Mouse (Mus musculus) small intestine, adult 2 months (tissue): Measurements from ENCODE around the gene Mrpl30. TPM values are rescaled to one million over a fixed set of nuclear protein-coding genes. Genes with fewer than 3 reads are reported as not detected.

Experiments
- H3K27ac ChIP-seq: fragments of 200-500 bp; 2 replicates; pipeline ENCODE4 v1.5.1; 2012; ENCODE audit warnings: low read depth, low read length, control low read depth, inconsistent platforms; ENCODE audit not compliant: insufficient read depth
- H3K27me3 ChIP-seq: fragments of 200-500 bp; 2 replicates; pipeline ENCODE4 v1.6.1; 2012; ENCODE audit warnings: mild to moderate bottlenecking, moderate library complexity, low read length, inconsistent platforms; ENCODE audit not compliant: control insufficient read depth, insufficient read depth
- H3K36me3 ChIP-seq: fragments of 200-500 bp; 2 replicates; pipeline ENCODE4 v1.6.1; 2012; ENCODE audit warnings: mild to moderate bottlenecking, low read length, control low read depth, inconsistent platforms; ENCODE audit not compliant: control insufficient read depth, insufficient read depth
- H3K4me1 ChIP-seq: fragments of 200-500 bp; 2 replicates; pipeline ENCODE4 v1.6.1; 2012; ENCODE audit warnings: low read length, inconsistent platforms, mixed read lengths; ENCODE audit not compliant: control insufficient read depth, insufficient read depth, insufficient read length
- H3K4me3 ChIP-seq: fragments of 200-500 bp; 2 replicates; pipeline ENCODE4 v1.5.1; 2012; ENCODE audit warnings: low read depth, mild to moderate bottlenecking, control low read depth, inconsistent platforms, low read length, moderate library complexity
- CTCF ChIP-seq: fragments of 200-500 bp; IDR thresholded peaks from 2 replicates; pipeline ENCODE4 v1.5.1; 2012; ENCODE audit warnings: low read depth, mild to moderate bottlenecking, control low read depth, inconsistent platforms, low read length, moderate library complexity, mixed read lengths; ENCODE audit not compliant: insufficient replicate concordance, insufficient read length; ENCODE audit errors: extremely low read depth
- POLR2A ChIP-seq: fragments of 200-500 bp; IDR thresholded peaks from 2 replicates; pipeline ENCODE4 v1.6.1; 2012; ENCODE audit warnings: low read depth, mild to moderate bottlenecking, control low read depth, inconsistent platforms, low read length, moderate library complexity
- WGBS: fragments of 180-500 bp; shearing (Covaris S2); methylation state at CpG from one replicate; pipeline ENCODE4 v1.1.7; 2018; 5-methylcytosine and 5-hydroxymethylcytosine counted together
- polyA plus RNA-seq: library from polyadenylated mRNA; depleted of rRNA; stranded (reverse); fragments of >200 nt; gene quantifications from 2 replicates; pipeline ENCODE4 v1.2.3, GENCODE M21; 2012; rRNA removed

Mrpl30 gene
- polyA plus RNA-seq, 1 experiment: 25.2 TPM

- 35% methylated on average over 6 of the region's 6 CpGs for WGBS
- no peaks in the 10 kb centered on the region for H3K4me1 ChIP-seq
- H3K27me3 ChIP-seq: no peaks in the 10 kb centered on the region
- H3K4me3 ChIP-seq: no peak overlapping the region
- peaks cover 14% of the 10 kb centered on the region for H3K36me3 ChIP-seq
- H3K27ac ChIP-seq: no peak overlapping the region
- no peak for TF ChIP-seq POLR2A
- TF ChIP-seq CTCF: peak; percentile 24; the same call in 1 of the 2 replicates
These were observed 12.9 kb downstream of the Mrpl30 start for GRCm38 (mm10) chr1:37903178-37903577.

DNA sequence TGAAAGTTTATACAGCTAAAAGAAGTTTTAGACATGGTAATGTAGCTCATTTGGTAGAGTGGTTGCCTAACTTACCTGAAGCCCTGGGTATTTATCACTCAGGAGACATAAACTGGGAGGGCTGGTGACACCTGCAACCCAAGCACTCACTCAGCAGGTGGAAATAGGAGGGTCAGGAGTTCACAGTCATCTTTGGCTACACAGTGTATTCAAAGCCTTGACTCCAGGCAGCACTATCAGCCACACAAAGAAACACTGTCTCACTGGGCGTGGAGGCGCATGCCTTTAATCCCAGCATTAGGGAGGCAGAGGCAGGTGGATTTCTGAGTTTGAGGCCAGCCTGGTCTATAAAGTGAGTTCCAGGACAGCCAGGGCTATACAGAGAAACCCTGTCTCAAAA is 22.5 kb downstream of the Mrpl30 start:
- 42% methylated on average over 2 of the region's 2 CpGs for WGBS
- Histone ChIP-seq H3K36me3 (no peaks in the 10 kb centered on the region), H3K4me3 (no peak overlapping the region), H3K27ac (no peak overlapping the region), H3K4me1 (no peaks in the 10 kb centered on the region), H3K27me3 (no peaks in the 10 kb centered on the region)
- TF ChIP-seq POLR2A (no peak), CTCF (no peak)

GRCm38 (mm10) chr1:37916393-37916792 is 26.1 kb downstream of the Mrpl30 start, which contains the start of gene Lyg2:
Gene Lyg2, minus strand, starts transcription at chr1:37916493.
- Histone ChIP-seq H3K4me1 (no peaks in the 10 kb centered on the region), H3K27ac (no peak within 1 kb of the TSS), H3K36me3 (no peaks in the 10 kb centered on the region), H3K27me3 (no peaks in the 10 kb centered on the region), H3K4me3 (no peak within 1 kb of the TSS)
- 64% methylated on average over 5 of the region's 5 CpGs for WGBS
- TF ChIP-seq CTCF: no peak
- TF ChIP-seq POLR2A: no peak

- Histone ChIP-seq H3K36me3 (no peaks in the 10 kb centered on the region), H3K27me3 (no peaks in the 10 kb centered on the region), H3K27ac (no peak overlapping the region), H3K4me3 (no peak overlapping the region), H3K4me1 (no peaks in the 10 kb centered on the region)
- TF ChIP-seq POLR2A (no peak), CTCF (no peak)
- WGBS: 57% methylated on average over 13 of the region's 13 CpGs
These were observed 27.4 kb downstream of the Mrpl30 start for GRCm38 (mm10) chr1:37917666-37918065.

GRCm38 (mm10) chr1:37918096-37918495 is 27.8 kb downstream of the Mrpl30 start:
- Histone ChIP-seq H3K27me3 (no peaks in the 10 kb centered on the region), H3K4me3 (no peak overlapping the region), H3K36me3 (no peaks in the 10 kb centered on the region), H3K4me1 (no peaks in the 10 kb centered on the region), H3K27ac (no peak overlapping the region)
- TF ChIP-seq POLR2A: no peak
- 38% methylated on average over 6 of the region's 6 CpGs for WGBS

GRCm38 (mm10) chr1:37922536-37922935 is 32.3 kb downstream of the Mrpl30 start:
- H3K36me3 ChIP-seq: no peaks in the 10 kb centered on the region
- TF ChIP-seq CTCF: no peak
- TF ChIP-seq POLR2A: no peak
- no peak overlapping the region for H3K4me3 ChIP-seq
- no peaks in the 10 kb centered on the region for H3K4me1 ChIP-seq
- no peak overlapping the region for H3K27ac ChIP-seq
- 59% methylated on average over 8 of the region's 8 CpGs for WGBS
- H3K27me3 ChIP-seq: no peaks in the 10 kb centered on the region

DNA sequence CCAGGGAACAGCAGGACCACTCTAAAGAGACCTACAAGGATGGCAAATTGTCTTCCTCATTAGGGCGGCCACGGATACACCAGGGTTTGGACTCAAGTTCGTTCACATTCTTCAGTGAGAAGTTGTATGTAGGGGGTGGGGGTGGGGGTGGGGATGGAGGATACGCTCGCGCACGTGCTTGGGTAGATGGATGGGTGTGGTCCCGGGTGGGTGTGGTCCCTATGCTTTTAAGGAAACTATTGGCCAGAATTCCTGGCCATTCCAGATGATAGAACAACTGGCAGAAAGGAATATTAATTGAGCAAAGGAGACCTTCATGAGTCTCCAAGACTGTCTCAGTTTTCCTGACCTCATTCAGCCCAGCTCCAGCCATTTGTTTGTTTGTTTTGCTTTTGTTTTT is 35.7 kb downstream of the Mrpl30 start:
- H3K27me3 ChIP-seq: no peaks in the 10 kb centered on the region
- H3K36me3 ChIP-seq: no peaks in the 10 kb centered on the region
- no peak overlapping the region for H3K4me3 ChIP-seq
- WGBS: 64% methylated on average over 8 of the region's 8 CpGs
- no peak for TF ChIP-seq CTCF
- TF ChIP-seq POLR2A: no peak
- H3K27ac ChIP-seq: no peak overlapping the region
- no peaks in the 10 kb centered on the region for H3K4me1 ChIP-seq

DNA sequence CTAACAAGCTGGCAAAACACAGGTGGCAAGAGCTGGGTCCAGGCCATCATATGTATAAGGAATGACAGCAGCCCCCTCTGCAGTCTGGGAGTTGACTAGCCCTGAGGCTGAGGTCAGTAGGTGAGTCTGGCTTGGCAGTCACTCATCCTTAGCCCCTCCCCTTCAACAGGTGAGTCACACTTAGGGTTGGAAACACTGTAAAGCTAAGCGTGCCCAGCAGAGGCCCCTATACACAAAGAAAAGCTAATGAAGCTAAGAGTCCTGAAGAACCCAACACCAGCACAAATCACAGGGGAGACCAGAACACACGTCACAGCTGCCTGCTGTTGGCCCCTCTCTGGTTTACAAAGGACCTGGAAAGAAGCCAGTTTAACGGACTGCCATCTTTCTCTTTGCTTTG is 41.5 kb downstream of the Mrpl30 start:
- H3K27me3 ChIP-seq: no peaks in the 10 kb centered on the region
- no peak overlapping the region for H3K27ac ChIP-seq
- H3K36me3 ChIP-seq: no peaks in the 10 kb centered on the region
- H3K4me1 ChIP-seq: no peaks in the 10 kb centered on the region
- WGBS: 8% methylated on average over 3 of the region's 3 CpGs
- TF ChIP-seq POLR2A (no peak), CTCF (no peak)
- no peak overlapping the region for H3K4me3 ChIP-seq

Other genes starting within 250 kb of the Mrpl30 start
- gene 2010300C02Rik, start 170.4 kb upstream of the Mrpl30 start, polyA plus RNA-seq: 12.4 and 15.3 TPM in 2 replicates
- 0.10 TPM in 1 of 2 replicates, not detected in the other for gene Tsga10, start 24.0 kb upstream of the Mrpl30 start, polyA plus RNA-seq
- gene Lipt1, start 18.7 kb upstream of the Mrpl30 start, polyA plus RNA-seq: 0.37 and 0.62 TPM in 2 replicates
- 1.2 and 2.5 TPM in 2 replicates for gene Mitd1, start 66 bp upstream of the Mrpl30 start, polyA plus RNA-seq
- not detected in 2 replicates for gene Lyg2, start 26.0 kb downstream of the Mrpl30 start, polyA plus RNA-seq
- gene Lyg1, start 67.3 kb downstream of the Mrpl30 start, polyA plus RNA-seq: not detected in 2 replicates
- 2.3 and 4.0 TPM in 2 replicates for gene Txndc9, start 107.4 kb downstream of the Mrpl30 start, polyA plus RNA-seq
- 0.58 and 1.0 TPM in 2 replicates for gene Eif5b, start 107.5 kb downstream of the Mrpl30 start, polyA plus RNA-seq
- gene Rev1, start 239.3 kb downstream of the Mrpl30 start, polyA plus RNA-seq: 1.4 and 1.5 TPM in 2 replicates